26 mouse cellular contexts compared by ENCODE assay signal in genomic region chr7:6130346-6130745, GRCm38 (mm10). TPM values are rescaled to one million over a fixed set of nuclear protein-coding genes. Genes with fewer than 3 reads are reported as not detected.
A peak's percentile ranks its signal among the peaks of the same experiment; 100 is the strongest.
DNase-seq lines count a peak whose midpoint lies in the region; ATAC-seq lines count a peak whose summit lies in the region.
"Had no signal": no experiment of that assay in that cellular context is flagged by ENCODE, and none has a peak within 500 bp of the region (broad histone marks: within the 10 kb centered on the region; RNA-seq: fewer than 3 reads in every experiment).

No protein-coding gene starts in this region.

- H3K36me3 ChIP-seq in forebrain, embryonic 11.5 days (ENCODE audit: control insufficient read depth, insufficient read depth, low read length): peaks cover 7% of the 10 kb centered on the region; the same call in 1 of the 2 replicates
- peaks cover 31% of the 10 kb centered on the region for H3K36me3 ChIP-seq in forebrain, embryonic 15.5 days

- H3K27ac ChIP-seq in forebrain, embryonic 11.5 days (ENCODE audit: low read depth, low read length): no peak overlapping the region
- H3K27ac ChIP-seq in forebrain, embryonic 15.5 days (replicated peaks): no peak overlapping the region
- H3K27ac ChIP-seq: embryonic facial prominence, embryonic 13.5 days; forebrain, embryonic 13.5 days; heart, embryonic 10.5 days; hindbrain, embryonic 15.5 days; limb, embryonic 15.5 days; liver, embryonic 14.5 days; lung, embryonic 15.5 days; midbrain, embryonic 10.5 days had no signal

- peak; percentile 51 for DNase-seq in forebrain, embryonic 11.5 days (ENCODE audit: low spot score)
- DNase-seq in ES-CJ7 (ENCODE audit: low read depth, low spot score): peak; percentile 27
- DNase-seq in embryo, embryonic 11.5 days (ENCODE audit: low read depth, low spot score): peak; percentile 13
- no peak for DNase-seq in frontal cortex, postnatal 36 days (ENCODE audit: low spot score in 2 of 2)
- no peak for DNase-seq in left cerebral cortex, postnatal 36 days (ENCODE audit: low spot score in 2 of 2)
- DNase-seq in spleen, postnatal 36 days (ENCODE audit: low spot score in 2 of 2): no peak
- DNase-seq: adrenal gland, postnatal 14 days; cerebellum, adult 2 months; gastrocnemius, postnatal 10 days; heart, postnatal 4 days; kidney, adult 2 months; kidney, postnatal 10 days; lung, postnatal 4 days had no signal

- no peaks in the 10 kb centered on the region; the same call in 1 of the 2 replicates for H3K9me3 ChIP-seq in forebrain, embryonic 11.5 days (ENCODE audit: control insufficient read depth, low read length)
- H3K9me3 ChIP-seq in forebrain, embryonic 15.5 days: 0 out of 2 replicates have a peak, but pooled peaks cover 8% of the 10 kb centered on the region
- H3K9me3 ChIP-seq: lung, embryonic 15.5 days had no signal

- H3K9ac ChIP-seq in forebrain, embryonic 11.5 days (ENCODE audit: low read length): no peak overlapping the region
- H3K9ac ChIP-seq in forebrain, embryonic 15.5 days (replicated peaks): no peak overlapping the region
- H3K9ac ChIP-seq: embryonic facial prominence, embryonic 13.5 days; forebrain, embryonic 13.5 days; hindbrain, embryonic 15.5 days; limb, embryonic 15.5 days; liver, embryonic 14.5 days; lung, embryonic 15.5 days had no signal

- H3K4me1 ChIP-seq in forebrain, embryonic 11.5 days (replicated peaks; ENCODE audit: control insufficient read depth, insufficient read depth, low read length): no peaks in the 10 kb centered on the region
- no peaks in the 10 kb centered on the region for H3K4me1 ChIP-seq in forebrain, embryonic 15.5 days
- H3K4me1 ChIP-seq: embryonic facial prominence, embryonic 13.5 days; forebrain, embryonic 13.5 days; lung, embryonic 15.5 days; midbrain, embryonic 10.5 days had no signal

- no peak overlapping the region for H3K4me2 ChIP-seq in forebrain, embryonic 11.5 days (ENCODE audit: low read depth, low read length, severe bottlenecking)
- no peak overlapping the region for H3K4me2 ChIP-seq in forebrain, embryonic 15.5 days (replicated peaks)
- H3K4me2 ChIP-seq: embryonic facial prominence, embryonic 13.5 days; forebrain, embryonic 13.5 days; hindbrain, embryonic 15.5 days; limb, embryonic 15.5 days; lung, embryonic 15.5 days had no signal

- no peaks in the 10 kb centered on the region for H3K27me3 ChIP-seq in forebrain, embryonic 11.5 days (ENCODE audit: control insufficient read depth, insufficient read depth, low read length)
- H3K27me3 ChIP-seq in forebrain, embryonic 15.5 days: no peaks in the 10 kb centered on the region
- H3K27me3 ChIP-seq: embryonic facial prominence, embryonic 13.5 days; forebrain, embryonic 13.5 days; hindbrain, embryonic 15.5 days; limb, embryonic 15.5 days; lung, embryonic 15.5 days; Patski had no signal

- intact Hi-C loops in left cerebral cortex, postnatal 36 days (cut with DNase I): no loop called here

- H3K4me3 ChIP-seq in forebrain, embryonic 11.5 days (ENCODE audit: low read depth, low read length): no peak overlapping the region
- no peak overlapping the region for H3K4me3 ChIP-seq in forebrain, embryonic 15.5 days
- H3K4me3 ChIP-seq: embryonic facial prominence, embryonic 13.5 days; erythroblast, embryonic 14.5 days; forebrain, embryonic 13.5 days; heart, embryonic 10.5 days; hindbrain, embryonic 15.5 days; limb, embryonic 15.5 days; lung, embryonic 15.5 days; midbrain, embryonic 10.5 days had no signal

- ATAC-seq in forebrain, embryonic 11.5 days (replicated peaks; ENCODE audit: low FRiP score): no peak
- ATAC-seq in forebrain, embryonic 15.5 days (replicated peaks): no peak
- ATAC-seq in megakaryocyte-erythroid progenitor cell, adult 5-6 weeks (replicated peaks; ENCODE audit: low FRiP score, low TSS enrichment, poor library complexity, severe bottlenecking): 0 out of 2 replicates have a peak, but pooled peaks have one; percentile 11
- ATAC-seq: forebrain, embryonic 13.5 days; midbrain, embryonic 16.5 days; Patski had no signal

- 28% methylated on average over 4 of the region's 4 CpGs for WGBS in forebrain, embryonic 11.5 days
- 57% methylated on average over 4 of the region's 4 CpGs for WGBS in forebrain, embryonic 15.5 days

RNA-seq across cellular contexts. Expression of gene Zfp787, which starts 25.5 kb away (rescaled TPM):
- 11.2 and 12.3 TPM in 2 replicates for polyA plus RNA-seq in forebrain, embryonic 11.5 days (2014; fragmentation: Nextera tagmentation; extraction: Ambion mirVana)
- 23.7 and 25.5 TPM in 2 replicates for polyA plus RNA-seq in forebrain, embryonic 15.5 days (2015; fragmentation: Nextera tagmentation; extraction: Ambion mirVana)
- 21.9 and 43.6 TPM in 2 replicates for total RNA-seq in megakaryocyte-erythroid progenitor cell, adult 5-6 weeks (2014; fragmentation: Nextera tagmentation)
- total RNA-seq in megakaryocyte-erythroid progenitor cell, adult 5-6 weeks (2017): 16.7 and 17.3 TPM in 2 replicates
- 10 to 100 TPM; 26.1 to 29.0 TPM for total RNA-seq in left cerebral cortex, postnatal 36 days (2021)

RNA-seq across cellular contexts. Expression of gene Zfp444, which starts 41.7 kb away (rescaled TPM):
- 73.9 and 82.4 TPM in 2 replicates for polyA plus RNA-seq in forebrain, embryonic 11.5 days (2014; fragmentation: Nextera tagmentation; extraction: Ambion mirVana)
- polyA plus RNA-seq in forebrain, embryonic 15.5 days (2015; fragmentation: Nextera tagmentation; extraction: Ambion mirVana): 111 and 112 TPM in 2 replicates
- total RNA-seq in megakaryocyte-erythroid progenitor cell, adult 5-6 weeks (2014; fragmentation: Nextera tagmentation): 4.1 and 11.9 TPM in 2 replicates
- 21.9 and 22.6 TPM in 2 replicates for total RNA-seq in megakaryocyte-erythroid progenitor cell, adult 5-6 weeks (2017)
- 10 to 100 TPM; 59.9 to 62.9 TPM for total RNA-seq in left cerebral cortex, postnatal 36 days (2021)

Comparison
In these comparisons a context has a peak if more than half of its experiments do, and no peak if none do; other contexts are left out.
1. DNase-seq: peak in forebrain, embryonic 11.5 days (single experiment), ES-CJ7 (single experiment) and embryo, embryonic 11.5 days (single experiment); none in frontal cortex, postnatal 36 days (0 of 2), left cerebral cortex, postnatal 36 days (0 of 2) and spleen, postnatal 36 days (0 of 2).